Mouse (Mus musculus) CH12.LX (cell line): ENCODE results near the gene Farp1.

Experiments
- CTCF ChIP-seq, 2 experiments: IDR thresholded peaks in 1 of 2; conservative IDR thresholded peaks in 1 of 2; 2 replicates each; pipeline ENCODE4 v1.5.1; 2011 to 2012; ENCODE audit warnings: low read depth in 2 of 2, low read length in 2 of 2, improper control_type of control experiment in 1 of 2, inconsistent platforms in 1 of 2, mild to moderate bottlenecking in 1 of 2, moderate library complexity in 1 of 2
- EP300 ChIP-seq: IDR thresholded peaks from 2 replicates; pipeline ENCODE4 v1.6.1; 2011; ENCODE audit warnings: low read length, improper control_type of control experiment
- HCFC1 ChIP-seq: IDR thresholded peaks from 2 replicates; pipeline ENCODE4 v1.6.1; 2012; ENCODE audit warnings: low read depth, mild to moderate bottlenecking, inconsistent platforms, low read length, improper control_type of control experiment
- JUND ChIP-seq: conservative IDR thresholded peaks from 2 replicates; pipeline ENCODE4 v1.6.1; 2011; ENCODE audit warnings: low read depth, low read length, improper control_type of control experiment
- KAT2A ChIP-seq: IDR thresholded peaks from 2 replicates; pipeline ENCODE4 v1.6.1; 2012; ENCODE audit warnings: low read length, improper control_type of control experiment, inconsistent platforms; ENCODE audit not compliant: insufficient replicate concordance
- MAFK ChIP-seq: IDR thresholded peaks from 2 replicates; pipeline ENCODE4 v1.6.1; 2011; ENCODE audit warnings: low read length, improper control_type of control experiment; ENCODE audit not compliant: insufficient replicate concordance
- POLR2A ChIP-seq: IDR thresholded peaks from 2 replicates; pipeline ENCODE4 v1.6.1; 2011; ENCODE audit warnings: low read depth, mild to moderate bottlenecking, improper control_type of control experiment, low read length
- POLR2AphosphoS2 ChIP-seq: IDR thresholded peaks from 2 replicates; pipeline ENCODE4 v1.6.1; 2011; ENCODE audit warnings: low read depth, low read length, improper control_type of control experiment
- UBTF ChIP-seq: IDR thresholded peaks from 2 replicates; pipeline ENCODE4 v1.6.1; 2012; ENCODE audit warnings: low read depth, mild to moderate bottlenecking, inconsistent platforms, low read length, improper control_type of control experiment, moderate library complexity

- TF ChIP-seq JUND (no peak), CTCF (conservative IDR thresholded peaks at IDR 0.05 in 1 of 2, IDR thresholded peaks at IDR 0.05 in 1 of 2; ENCODE audit: low read depth in 2 of 2, low read length in 2 of 2) (no peak), POLR2A (no peak), KAT2A (no peak), EP300 (no peak), HCFC1 (no peak), MAFK (no peak), POLR2AphosphoS2 (no peak), UBTF (no peak)
These were observed 140.4 kb downstream of the Farp1 start for GRCm38 (mm10) chr14:121175385-121175784.
